Mouse (Mus musculus) erythroblast, adult 5-6 weeks (primary cell): Measurements from ENCODE around the gene Postn. TPM values are rescaled to one million over a fixed set of nuclear protein-coding genes. Genes with fewer than 3 reads are reported as not detected.

Source experiments
- ATAC-seq: replicated peaks from 2 replicates; pipeline ENCODE4 v1.8.0; 2016; ENCODE audit warnings: moderate number of reproducible peaks, mild to moderate bottlenecking, moderate TSS enrichment, inconsistent platforms; ENCODE audit not compliant: poor library complexity, low FRiP score, severe bottlenecking
- total RNA-seq, 2 experiments: library from RNA; stranded (forward) in 1 of 2; stranded (reverse) in 1 of 2; fragments of 150-400 nt in 1 of 2; fragments of 200-764, 138-1000 nt in 1 of 2; gene quantifications; 2 replicates each; pipeline versions ENCODE4 v1.2.3 to v1.2.4; 2015 to 2017; ENCODE audit warnings: low replicate concordance in 2 of 2

Gene Postn
- total RNA-seq, 2 experiments from 2014 or later: not detected

- no peak for ATAC-seq
Measured at GRCm38 (mm10) chr3:54414386-54414785, 53.5 kb downstream of the Postn start.

- no peak for ATAC-seq
Measured at GRCm38 (mm10) chr3:54417833-54418386, 57.0 kb downstream of the Postn start.

GRCm38 (mm10) chr3:54420189-54420928 lies 59.5 kb downstream of the Postn start:
- no peak for ATAC-seq

GRCm38 (mm10) chr3:54420983-54421382 lies 60.1 kb downstream of the Postn start:
- ATAC-seq: no peak

- ATAC-seq: no peak
Measured at GRCm38 (mm10) chr3:54421666-54422065, 60.8 kb downstream of the Postn start.

- ATAC-seq: no peak
Measured at GRCm38 (mm10) chr3:54424146-54424545, 63.2 kb downstream of the Postn start.

- no peak for ATAC-seq
Measured at GRCm38 (mm10) chr3:54431663-54432062, 70.8 kb downstream of the Postn start.

GRCm38 (mm10) chr3:54432167-54432566 lies 71.3 kb downstream of the Postn start:
- ATAC-seq: no peak

- ATAC-seq: no peak
Measured at GRCm38 (mm10) chr3:54432605-54433004, 71.7 kb downstream of the Postn start.

- ATAC-seq: no peak
Measured at GRCm38 (mm10) chr3:54434571-54434970, 73.7 kb downstream of the Postn start.

GRCm38 (mm10) chr3:54436373-54436964 lies 75.6 kb downstream of the Postn start:
- no peak for ATAC-seq

Other genes starting within 250 kb of the Postn start
- gene Trpc4, start 205.1 kb upstream of the Postn start, total RNA-seq (2015; ENCODE audit: low replicate concordance): not detected in 2 replicates
- gene Trpc4, start 205.1 kb upstream of the Postn start, total RNA-seq (2017; ENCODE audit: low replicate concordance): not detected in 2 replicates